Mouse (Mus musculus): Measurements from ENCODE around the gene Noto. TPM values are rescaled to one million over a fixed set of nuclear protein-coding genes. Genes with fewer than 3 reads are reported as not detected.
"Not testable (repeated sequence)": the region's sequence is repeated elsewhere in the genome, so short reads cannot be mapped to it uniquely, and the experiment has no call there.

Gene Noto
- polyA plus RNA-seq, 1 experiment from 2014 or later = not detected

- Histone ChIP-seq H3K4me1 (ENCODE audit: control insufficient read depth, insufficient read depth, low read depth, low read length) (no peaks in the 10 kb centered on the region), H3K27ac (ENCODE audit: low read depth, low read length) (no peak overlapping the region), H3K36me3 (ENCODE audit: control insufficient read depth, insufficient read depth, low read length) (peaks cover 26% of the 10 kb centered on the region), H3K4me2 (ENCODE audit: low read length) (no peak overlapping the region), H3K27me3 (replicated peaks; ENCODE audit: control insufficient read depth, insufficient read depth, low read length) (no peaks in the 10 kb centered on the region), H3K9ac (ENCODE audit: low read depth, low read length) (no peak overlapping the region), H3K4me3 (ENCODE audit: low read length) (no peak overlapping the region), H3K9me3 (ENCODE audit: control insufficient read depth, low read length) (no peaks in the 10 kb centered on the region)
- 84% methylated on average over 3 of the region's 3 CpGs for WGBS
- no peak for ATAC-seq
Observed at GRCm38 (mm10) chr6:85443488-85444233, 20.0 kb downstream of the Noto start.

DNA sequence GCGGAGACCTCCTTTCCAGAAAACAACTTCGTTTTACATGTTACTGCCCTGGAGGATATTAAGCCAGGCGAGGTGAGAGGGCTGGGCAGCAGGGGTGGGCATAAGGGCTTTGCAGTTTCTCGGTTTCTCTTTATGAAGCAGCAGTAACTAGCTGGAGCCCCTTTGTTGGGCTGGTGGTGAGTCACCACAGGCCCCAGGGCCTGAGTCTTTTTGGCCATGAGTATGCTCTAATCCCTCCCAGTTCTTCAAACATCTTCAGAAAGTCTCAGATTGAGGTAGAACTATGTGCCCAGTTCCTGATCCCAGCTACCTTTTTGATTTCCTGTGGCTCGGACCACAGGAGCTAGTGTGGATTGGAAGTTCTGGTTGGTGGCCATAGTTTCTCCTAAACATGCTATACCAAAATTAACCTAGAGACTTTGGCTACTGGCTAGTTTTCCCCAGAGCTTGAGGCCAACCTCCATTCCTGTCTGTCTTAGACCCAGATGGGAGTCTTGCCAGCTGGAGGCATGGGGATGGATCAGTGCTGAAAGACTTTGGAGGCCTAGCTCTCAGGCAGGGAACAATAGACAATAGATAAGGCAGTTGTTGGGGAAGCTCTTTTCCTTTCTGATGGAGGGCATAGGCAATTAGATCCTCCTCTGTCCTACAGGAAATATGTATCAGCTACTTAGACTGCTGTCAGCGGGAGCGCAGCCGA is 20.7 kb downstream of the Noto start:
- no peak overlapping the region for H3K4me3 ChIP-seq (ENCODE audit: low read length)
- WGBS = 93% methylated on average over 8 of the region's 8 CpGs
- H3K4me1 ChIP-seq (ENCODE audit: control insufficient read depth, insufficient read depth, low read depth, low read length) = no peaks in the 10 kb centered on the region
- H3K4me2 ChIP-seq (ENCODE audit: low read length) = no peak overlapping the region
- no peaks in the 10 kb centered on the region for H3K27me3 ChIP-seq (replicated peaks; ENCODE audit: control insufficient read depth, insufficient read depth, low read length)
- H3K27ac ChIP-seq (ENCODE audit: low read depth, low read length) = no peak overlapping the region
- peaks cover 24% of the 10 kb centered on the region for H3K36me3 ChIP-seq (ENCODE audit: control insufficient read depth, insufficient read depth, low read length)
- H3K9ac ChIP-seq (ENCODE audit: low read depth, low read length) = no peak overlapping the region
- ATAC-seq = no peak
- no peaks in the 10 kb centered on the region for H3K9me3 ChIP-seq (ENCODE audit: control insufficient read depth, low read length)

DNA sequence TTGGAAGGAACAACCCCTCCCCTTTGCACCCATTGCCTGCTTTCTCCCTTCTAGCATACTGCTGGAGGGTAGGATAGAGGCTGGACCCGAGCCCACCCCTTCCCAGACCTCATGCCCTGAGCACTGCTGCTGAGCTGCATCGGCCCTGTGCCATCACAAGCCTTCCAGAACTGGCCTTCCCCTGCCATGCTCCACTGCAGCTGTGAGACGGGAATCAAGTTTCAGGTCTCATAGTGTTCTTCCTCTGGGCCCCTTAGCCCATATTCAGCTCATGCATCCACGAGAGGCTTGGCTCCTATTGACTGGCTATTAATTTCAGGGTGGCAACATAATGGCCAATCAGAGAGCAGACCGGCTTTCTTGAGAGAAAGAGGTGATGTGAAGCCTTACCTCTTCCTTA is 21.6 kb downstream of the Noto start:
- Histone ChIP-seq H3K9ac (ENCODE audit: low read depth, low read length) (no peak overlapping the region), H3K4me2 (ENCODE audit: low read length) (no peak overlapping the region), H3K9me3 (ENCODE audit: control insufficient read depth, low read length) (no peaks in the 10 kb centered on the region), H3K27me3 (replicated peaks; ENCODE audit: control insufficient read depth, insufficient read depth, low read length) (no peaks in the 10 kb centered on the region), H3K36me3 (ENCODE audit: control insufficient read depth, insufficient read depth, low read length) (peaks cover 21% of the 10 kb centered on the region), H3K4me3 (ENCODE audit: low read length) (no peak overlapping the region), H3K4me1 (ENCODE audit: control insufficient read depth, insufficient read depth, low read depth, low read length) (no peaks in the 10 kb centered on the region), H3K27ac (ENCODE audit: low read depth, low read length) (no peak overlapping the region)
- WGBS = 89% methylated on average over 5 of the region's 5 CpGs
- ATAC-seq = no peak

GRCm38 (mm10) chr6:85447351-85447750 is 23.7 kb downstream of the Noto start:
- peaks cover 16% of the 10 kb centered on the region for H3K36me3 ChIP-seq (ENCODE audit: control insufficient read depth, insufficient read depth, low read length)
- no peak overlapping the region for H3K9ac ChIP-seq (ENCODE audit: low read depth, low read length)
- peaks cover 5% of the 10 kb centered on the region for H3K4me1 ChIP-seq (ENCODE audit: control insufficient read depth, insufficient read depth, low read depth, low read length)
- no peaks in the 10 kb centered on the region for H3K9me3 ChIP-seq (ENCODE audit: control insufficient read depth, low read length)
- WGBS = 82% methylated on average over 6 of the region's 6 CpGs
- H3K27ac ChIP-seq (ENCODE audit: low read depth, low read length) = no peak overlapping the region
- H3K27me3 ChIP-seq (replicated peaks; ENCODE audit: control insufficient read depth, insufficient read depth, low read length) = no peaks in the 10 kb centered on the region
- no peak for ATAC-seq
- no peak overlapping the region for H3K4me2 ChIP-seq (ENCODE audit: low read length)
- no peak overlapping the region for H3K4me3 ChIP-seq (ENCODE audit: low read length)

GRCm38 (mm10) chr6:85450140-85450539 is 26.5 kb downstream of the Noto start:
- not testable (repeated sequence) for H3K9ac ChIP-seq (ENCODE audit: low read depth, low read length); H3K27ac ChIP-seq (ENCODE audit: low read depth, low read length); H3K27me3 ChIP-seq (replicated peaks; ENCODE audit: control insufficient read depth, insufficient read depth, low read length); ATAC-seq; H3K9me3 ChIP-seq (ENCODE audit: control insufficient read depth, low read length)
- H3K36me3 ChIP-seq (ENCODE audit: control insufficient read depth, insufficient read depth, low read length) = peaks cover 12% of the 10 kb centered on the region
- H3K4me2 ChIP-seq (ENCODE audit: low read length) = peak overlapping the region; percentile 88
- peak overlapping the region; percentile 79 for H3K4me3 ChIP-seq (ENCODE audit: low read length)
- H3K4me1 ChIP-seq (ENCODE audit: control insufficient read depth, insufficient read depth, low read depth, low read length) = peaks cover 27% of the 10 kb centered on the region
- 62% methylated on average over 1 of the region's 1 CpGs for WGBS

- H3K4me2 ChIP-seq (ENCODE audit: low read length) = peak within 1 kb of the TSS; percentile 88
- H3K27ac ChIP-seq (ENCODE audit: low read depth, low read length) = peak within 1 kb of the TSS; percentile 86
- peaks cover 5% of the 10 kb centered on the region for H3K36me3 ChIP-seq (ENCODE audit: control insufficient read depth, insufficient read depth, low read length)
- no peaks in the 10 kb centered on the region for H3K27me3 ChIP-seq (replicated peaks; ENCODE audit: control insufficient read depth, insufficient read depth, low read length)
- no peaks in the 10 kb centered on the region for H3K9me3 ChIP-seq (ENCODE audit: control insufficient read depth, low read length)
- H3K4me1 ChIP-seq (ENCODE audit: control insufficient read depth, insufficient read depth, low read depth, low read length) = peaks cover 32% of the 10 kb centered on the region
- H3K4me3 ChIP-seq (ENCODE audit: low read length) = peak within 1 kb of the TSS; percentile 79
- peak within 1 kb of the TSS; percentile 90 for H3K9ac ChIP-seq (ENCODE audit: low read depth, low read length)
- WGBS = 3% methylated on average over 73 of the region's 96 CpGs
- peak; percentile 94 for ATAC-seq
Observed at GRCm38 (mm10) chr6:85450697-85451663, 27.3 kb downstream of the Noto start, which contains the start of gene Cct7. Cct7 (plus strand) TSS chr6:85451514.

DNA sequence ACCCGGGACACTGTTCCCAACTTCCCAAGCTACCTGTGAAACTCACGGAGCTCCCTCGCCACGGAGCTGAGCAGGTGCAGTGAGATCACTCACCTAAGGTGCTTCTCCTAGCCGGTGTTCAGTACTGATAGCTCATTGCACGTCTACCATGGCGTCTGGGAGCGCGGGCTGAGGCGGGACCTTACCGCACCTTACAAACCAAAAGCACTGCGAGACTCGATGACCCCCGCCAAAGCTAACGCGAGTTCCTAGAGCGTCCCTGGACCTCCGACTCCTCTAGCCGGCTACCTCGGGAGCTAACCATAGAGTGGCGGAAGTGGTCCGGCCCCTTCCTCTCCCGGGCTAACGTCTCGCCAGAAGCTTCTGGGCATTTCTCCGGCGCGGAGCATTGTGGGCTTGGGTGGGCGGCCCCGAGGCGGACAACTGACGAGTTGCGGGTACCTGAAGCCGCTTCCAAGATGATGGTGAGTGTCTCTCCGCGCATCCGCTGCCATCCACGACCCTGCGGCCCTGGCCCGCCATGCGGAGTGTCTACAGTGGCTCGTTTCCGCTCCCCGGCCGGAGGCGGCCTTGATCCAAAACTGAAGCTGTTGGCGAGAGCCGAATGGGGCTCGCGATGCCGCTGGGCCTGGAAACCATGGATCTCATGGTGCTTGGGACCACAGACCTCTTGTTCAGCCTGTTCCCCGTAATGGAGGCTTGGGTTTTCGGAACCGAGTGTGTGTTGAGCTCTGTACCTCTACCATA is 28.2 kb downstream of the Noto start, which contains the start of gene Pradc1:
Gene Pradc1 (minus strand): TSS at position 307 of the 747 bp plus-strand sequence.
- H3K4me2 ChIP-seq (ENCODE audit: low read length) = peak within 1 kb of the TSS; percentile 88
- WGBS = under 1% methylated on average over 54 of the region's 54 CpGs
- H3K27ac ChIP-seq (ENCODE audit: low read depth, low read length) = peak within 1 kb of the TSS; percentile 86
- H3K4me1 ChIP-seq (ENCODE audit: control insufficient read depth, insufficient read depth, low read depth, low read length) = peaks cover 37% of the 10 kb centered on the region
- no peaks in the 10 kb centered on the region for H3K36me3 ChIP-seq (ENCODE audit: control insufficient read depth, insufficient read depth, low read length)
- H3K4me3 ChIP-seq (ENCODE audit: low read length) = peak within 1 kb of the TSS; percentile 79
- ATAC-seq = peak; percentile 93
- H3K27me3 ChIP-seq (replicated peaks; ENCODE audit: control insufficient read depth, insufficient read depth, low read length) = no peaks in the 10 kb centered on the region
- H3K9me3 ChIP-seq (ENCODE audit: control insufficient read depth, low read length) = no peaks in the 10 kb centered on the region
- H3K9ac ChIP-seq (ENCODE audit: low read depth, low read length) = peak within 1 kb of the TSS; percentile 90

GRCm38 (mm10) chr6:85452411-85452665 is 28.7 kb downstream of the Noto start:
- H3K36me3 ChIP-seq (ENCODE audit: control insufficient read depth, insufficient read depth, low read length) = no peaks in the 10 kb centered on the region
- no peaks in the 10 kb centered on the region for H3K9me3 ChIP-seq (ENCODE audit: control insufficient read depth, low read length)
- ATAC-seq = no peak
- WGBS = under 1% methylated on average over 15 of the region's 15 CpGs
- peaks cover 37% of the 10 kb centered on the region for H3K4me1 ChIP-seq (ENCODE audit: control insufficient read depth, insufficient read depth, low read depth, low read length)
- no peaks in the 10 kb centered on the region for H3K27me3 ChIP-seq (replicated peaks; ENCODE audit: control insufficient read depth, insufficient read depth, low read length)
- H3K27ac ChIP-seq (ENCODE audit: low read depth, low read length) = peak overlapping the region; percentile 86
- H3K9ac ChIP-seq (ENCODE audit: low read depth, low read length) = peak overlapping the region; percentile 90
- H3K4me2 ChIP-seq (ENCODE audit: low read length) = peak overlapping the region; percentile 88
- peak overlapping the region; percentile 79 for H3K4me3 ChIP-seq (ENCODE audit: low read length)

Measured in hindbrain, embryonic 16.5 days (tissue).